Mouse (Mus musculus) stomach, embryonic 15.5 days (tissue): ENCODE results near the gene Tead3. TPM values are rescaled to one million over a fixed set of nuclear protein-coding genes. Genes with fewer than 3 reads are reported as not detected.
"Not testable (repeated sequence)": the region's sequence is repeated elsewhere in the genome, so short reads cannot be mapped to it uniquely, and the experiment has no call there.

Source experiments
- ATAC-seq: fragments of 200-750 bp; cut with Nextera tagmentation; 2 replicates; pipeline ENCODE4 v1.8.0; 2017; ENCODE audit warnings: low read depth, moderate number of reproducible peaks, moderate TSS enrichment; ENCODE audit not compliant: insufficient read depth, low FRiP score
- H3K27ac ChIP-seq: fragments of 300-500 bp; sonication (generic); 2 replicates; pipeline ENCODE4 v1.5.1; 2015; ENCODE audit warnings: mild to moderate bottlenecking, inconsistent platforms
- H3K27me3 ChIP-seq: fragments of 300-500 bp; sonication (generic); replicated peaks from 2 replicates; pipeline ENCODE4 v1.6.1; 2015; ENCODE audit warnings: inconsistent platforms
- H3K36me3 ChIP-seq: fragments of 300-500 bp; sonication (generic); 2 replicates; pipeline ENCODE4 v1.6.1; 2015; ENCODE audit warnings: inconsistent platforms
- H3K4me1 ChIP-seq: fragments of 300-500 bp; sonication (generic); 2 replicates; pipeline ENCODE4 v1.6.1; 2015; ENCODE audit warnings: inconsistent platforms
- H3K4me2 ChIP-seq: fragments of 300-500 bp; sonication (generic); 2 replicates; pipeline ENCODE4 v1.6.1; 2015; ENCODE audit warnings: mild to moderate bottlenecking, inconsistent platforms
- H3K4me3 ChIP-seq: fragments of 300-500 bp; sonication (generic); replicated peaks from 2 replicates; pipeline ENCODE4 v1.5.1; 2015; ENCODE audit warnings: inconsistent platforms
- H3K9ac ChIP-seq: fragments of 300-500 bp; sonication (generic); 2 replicates; pipeline ENCODE4 v1.6.1; 2015; ENCODE audit warnings: inconsistent platforms
- H3K9me3 ChIP-seq: fragments of 300-500 bp; sonication (generic); 2 replicates; pipeline ENCODE4 v1.6.1; 2016; ENCODE audit warnings: inconsistent platforms
- WGBS: fragments of 180-500 bp; shearing (Covaris S2); methylation state at CpG from one replicate; pipeline ENCODE4 v1.1.7; 2015; 5-methylcytosine and 5-hydroxymethylcytosine counted together
- polyA plus RNA-seq: library from polyadenylated mRNA; unstranded; fragments of >200 nt; fragmentation: Nextera tagmentation; extraction: Ambion mirVana; gene quantifications from 2 replicates; pipeline ENCODE4 v1.2.1, GENCODE M21; 2015

Gene Tead3
- polyA plus RNA-seq, 1 experiment from 2014 or later, result 11.5 TPM

DNA sequence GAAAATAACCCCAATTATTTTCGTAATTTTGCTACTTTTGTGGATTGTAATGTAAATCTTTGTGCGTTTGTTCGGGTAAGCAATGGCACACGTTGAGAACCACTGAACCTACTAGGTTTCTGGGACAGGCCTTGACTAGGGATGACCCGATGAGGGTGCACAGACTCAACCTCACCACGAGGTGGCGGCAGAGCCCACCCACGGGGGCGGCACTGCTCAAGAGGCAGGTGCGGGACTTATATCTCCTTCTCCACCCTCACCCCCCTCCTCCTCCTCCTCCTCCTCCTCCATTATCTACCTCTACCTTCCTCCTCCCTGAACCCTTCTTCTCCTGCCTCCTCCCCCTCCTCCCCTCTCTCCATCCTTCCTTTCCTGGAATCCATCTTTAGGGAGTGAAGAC lies 23.2 kb upstream of the Tead3 start:
- H3K27ac ChIP-seq, result no peak overlapping the region
- H3K4me1 ChIP-seq, result 0 out of 2 replicates have a peak, but pooled peaks cover 8% of the 10 kb centered on the region
- ATAC-seq, result no peak
- H3K9me3 ChIP-seq, result no peaks in the 10 kb centered on the region
- H3K9ac ChIP-seq, result no peak overlapping the region
- 20% methylated on average over 10 of the region's 10 CpGs for WGBS
- H3K4me3 ChIP-seq, result no peak overlapping the region
- peaks cover 13% of the 10 kb centered on the region for H3K27me3 ChIP-seq
- no peaks in the 10 kb centered on the region for H3K36me3 ChIP-seq
- H3K4me2 ChIP-seq, result no peak overlapping the region

DNA sequence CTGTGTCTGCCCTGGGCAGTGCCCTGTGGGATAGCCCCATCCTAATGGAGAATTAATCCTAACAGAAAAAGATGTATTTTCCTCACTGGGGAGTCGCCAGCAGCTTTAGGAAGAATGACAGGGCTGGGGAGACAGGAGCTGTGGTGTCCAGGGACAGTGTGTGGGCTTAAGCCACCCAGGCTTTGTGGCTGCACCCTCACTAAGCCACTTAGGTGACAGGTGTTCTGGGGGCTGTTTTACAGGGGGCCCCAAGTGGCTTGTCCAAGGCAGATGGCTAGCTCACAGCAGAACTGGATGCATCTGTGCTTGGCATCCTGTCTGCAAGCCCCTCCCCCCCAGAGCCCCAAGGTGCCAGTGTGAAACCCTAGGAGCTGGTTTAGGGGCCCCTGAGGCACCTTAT lies 21.3 kb upstream of the Tead3 start:
- Histone ChIP-seq H3K27me3 (peaks cover 13% of the 10 kb centered on the region), H3K4me3 (no peak overlapping the region), H3K4me2 (no peak overlapping the region), H3K9ac (no peak overlapping the region), H3K36me3 (no peaks in the 10 kb centered on the region), H3K27ac (no peak overlapping the region), H3K9me3 (no peaks in the 10 kb centered on the region), H3K4me1 (peaks cover 14% of the 10 kb centered on the region; the same call in 1 of the 2 replicates)
- 56% methylated on average over 1 of the region's 1 CpGs for WGBS
- ATAC-seq, result no peak

DNA sequence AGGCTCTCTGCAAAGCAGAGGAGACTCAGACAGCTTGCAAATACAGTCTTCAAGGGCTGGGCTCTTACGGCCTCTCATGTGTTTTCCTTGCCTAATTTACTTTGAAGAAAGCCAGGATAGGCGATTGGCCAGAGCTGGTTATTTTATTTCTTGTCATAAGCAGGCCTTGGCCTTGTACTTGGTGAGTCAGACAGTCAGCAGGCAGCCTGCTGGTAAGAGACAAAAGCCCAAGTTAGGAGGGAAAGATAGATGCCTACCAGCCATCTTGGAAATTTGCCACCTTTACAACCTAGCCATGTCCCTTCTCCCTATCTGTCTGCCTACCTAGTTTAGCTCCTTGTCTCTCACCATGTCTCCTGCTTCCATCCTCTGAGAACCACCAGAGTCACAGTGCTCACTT lies 20.7 kb upstream of the Tead3 start:
- H3K4me2 ChIP-seq, result no peak overlapping the region
- H3K36me3 ChIP-seq, result no peaks in the 10 kb centered on the region
- peaks cover 13% of the 10 kb centered on the region for H3K27me3 ChIP-seq
- H3K9ac ChIP-seq, result no peak overlapping the region
- ATAC-seq, result no peak
- no peak overlapping the region for H3K4me3 ChIP-seq
- no peaks in the 10 kb centered on the region for H3K9me3 ChIP-seq
- peaks cover 14% of the 10 kb centered on the region; the same call in 1 of the 2 replicates for H3K4me1 ChIP-seq
- 55% methylated on average over 2 of the region's 2 CpGs for WGBS
- no peak overlapping the region for H3K27ac ChIP-seq

DNA sequence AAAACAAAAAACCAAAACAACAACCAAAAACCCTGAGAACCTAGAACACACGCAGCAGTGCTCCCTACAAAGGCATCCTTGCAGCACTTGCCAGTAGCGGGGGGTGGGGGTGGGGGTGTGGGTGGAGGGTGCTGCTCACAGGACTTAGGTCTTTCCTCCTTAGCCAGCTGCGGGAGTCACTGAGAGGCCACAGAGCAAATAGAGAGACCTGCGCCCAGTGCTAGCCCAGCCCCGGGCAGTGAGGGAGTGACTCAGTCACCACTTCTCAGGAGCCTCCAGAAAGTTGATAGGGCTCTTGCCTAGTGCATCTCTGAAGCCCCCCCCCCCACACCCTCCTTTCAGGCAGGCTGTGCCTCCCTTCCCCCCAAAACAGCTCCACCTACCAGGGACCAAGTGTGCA lies 18.4 kb upstream of the Tead3 start:
- Histone ChIP-seq H3K27ac (no peak overlapping the region), H3K27me3 (peaks cover 14% of the 10 kb centered on the region), H3K9ac (no peak overlapping the region), H3K4me1 (peaks cover 10% of the 10 kb centered on the region), H3K4me2 (no peak overlapping the region), H3K9me3 (no peaks in the 10 kb centered on the region), H3K36me3 (no peaks in the 10 kb centered on the region), H3K4me3 (no peak overlapping the region)
- 63% methylated on average over 5 of the region's 5 CpGs for WGBS
- ATAC-seq, result peak; percentile 47; the same call in 1 of the 2 replicates

DNA sequence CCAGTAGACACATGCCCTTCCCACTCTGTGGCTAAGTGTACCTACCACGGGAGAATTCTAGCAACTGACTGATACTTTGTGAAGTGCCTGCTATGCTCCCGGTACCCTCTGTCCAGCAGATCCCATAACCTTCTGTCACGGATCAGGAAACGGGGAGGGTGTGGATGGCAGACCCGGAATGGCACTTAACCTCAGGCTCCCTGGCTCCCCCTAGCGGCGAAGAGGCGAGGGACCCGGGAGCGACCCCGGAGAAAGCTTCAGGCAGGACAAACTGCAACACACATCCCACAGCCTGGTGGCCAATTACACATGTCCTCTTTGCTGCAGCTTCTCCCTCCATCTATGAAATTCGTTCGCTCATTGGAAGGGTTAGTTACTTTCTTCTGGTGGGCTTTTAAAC lies 17.8 kb upstream of the Tead3 start:
- Histone ChIP-seq H3K9me3 (no peaks in the 10 kb centered on the region), H3K27me3 (peaks cover 17% of the 10 kb centered on the region), H3K9ac (no peak overlapping the region), H3K4me2 (0 out of 2 replicates have a peak overlapping the region, but pooled peaks have one; percentile 29), H3K36me3 (no peaks in the 10 kb centered on the region), H3K4me3 (no peak overlapping the region), H3K27ac (no peak overlapping the region), H3K4me1 (peaks cover 16% of the 10 kb centered on the region)
- 6% methylated on average over 13 of the region's 13 CpGs for WGBS
- 0 out of 2 replicates have a peak, but pooled peaks have one; percentile 35 for ATAC-seq

DNA sequence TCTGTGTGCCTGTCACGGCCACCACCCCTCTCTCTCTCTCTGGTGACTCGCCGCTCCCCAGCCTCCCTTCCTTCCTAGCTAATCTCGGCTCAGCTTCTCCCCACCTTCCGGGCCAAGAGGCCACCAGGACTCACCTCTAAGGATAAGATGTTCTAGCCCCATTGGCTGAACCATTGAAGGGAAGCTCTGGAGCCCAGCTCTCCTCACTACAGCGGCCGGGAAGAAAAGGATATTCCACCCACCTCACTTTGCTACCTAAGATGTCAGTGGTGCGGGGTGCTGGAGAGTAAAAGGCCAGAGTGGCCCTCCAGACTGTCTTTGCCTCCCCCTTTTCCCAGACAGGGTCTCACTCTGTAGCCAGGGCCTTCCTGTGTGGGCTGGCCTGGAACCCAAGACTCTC lies 14.5 kb upstream of the Tead3 start, which contains the start of gene Tulp1:
TSS of gene Tulp1 (minus strand) at position 101 of the 400 bp plus-strand sequence.
- Histone ChIP-seq H3K27ac (no peak within 1 kb of the TSS), H3K9ac (no peak within 1 kb of the TSS), H3K4me3 (peak within 1 kb of the TSS; percentile 13), H3K9me3 (no peaks in the 10 kb centered on the region), H3K27me3 (peaks cover 21% of the 10 kb centered on the region), H3K36me3 (no peaks in the 10 kb centered on the region), H3K4me2 (peak within 1 kb of the TSS; percentile 51), H3K4me1 (peaks cover 28% of the 10 kb centered on the region)
- ATAC-seq, result no peak
- WGBS, result 46% methylated on average over 8 of the region's 8 CpGs

DNA sequence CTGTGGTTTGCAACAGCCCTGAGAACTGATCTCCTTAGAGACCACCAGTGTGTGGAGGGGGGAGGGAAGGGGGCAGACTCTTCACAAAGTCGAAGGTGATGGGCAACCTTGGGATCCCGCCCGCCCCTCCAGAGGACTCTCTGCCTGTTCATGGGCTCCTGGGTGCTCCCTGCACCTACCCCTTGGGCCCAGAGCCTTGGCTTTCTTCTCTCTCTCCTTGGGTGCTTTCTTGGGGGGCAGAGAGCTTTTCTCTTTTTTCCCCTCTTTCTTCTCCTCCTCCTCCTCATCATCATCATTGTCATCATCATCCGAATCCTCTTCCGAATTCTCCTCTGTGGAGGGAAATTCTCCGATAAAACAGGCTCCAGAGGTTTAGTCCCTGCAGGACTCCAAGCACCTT lies 12.9 kb upstream of the Tead3 start:
- Histone ChIP-seq H3K27me3 (peaks cover 33% of the 10 kb centered on the region), H3K4me3 (no peak overlapping the region), H3K4me2 (peak overlapping the region; percentile 55; the same call in 1 of the 2 replicates), H3K4me1 (peaks cover 26% of the 10 kb centered on the region), H3K36me3 (no peaks in the 10 kb centered on the region), H3K9ac (no peak overlapping the region), H3K27ac (no peak overlapping the region), H3K9me3 (no peaks in the 10 kb centered on the region)
- ATAC-seq, result no peak
- 43% methylated on average over 6 of the region's 6 CpGs for WGBS

DNA sequence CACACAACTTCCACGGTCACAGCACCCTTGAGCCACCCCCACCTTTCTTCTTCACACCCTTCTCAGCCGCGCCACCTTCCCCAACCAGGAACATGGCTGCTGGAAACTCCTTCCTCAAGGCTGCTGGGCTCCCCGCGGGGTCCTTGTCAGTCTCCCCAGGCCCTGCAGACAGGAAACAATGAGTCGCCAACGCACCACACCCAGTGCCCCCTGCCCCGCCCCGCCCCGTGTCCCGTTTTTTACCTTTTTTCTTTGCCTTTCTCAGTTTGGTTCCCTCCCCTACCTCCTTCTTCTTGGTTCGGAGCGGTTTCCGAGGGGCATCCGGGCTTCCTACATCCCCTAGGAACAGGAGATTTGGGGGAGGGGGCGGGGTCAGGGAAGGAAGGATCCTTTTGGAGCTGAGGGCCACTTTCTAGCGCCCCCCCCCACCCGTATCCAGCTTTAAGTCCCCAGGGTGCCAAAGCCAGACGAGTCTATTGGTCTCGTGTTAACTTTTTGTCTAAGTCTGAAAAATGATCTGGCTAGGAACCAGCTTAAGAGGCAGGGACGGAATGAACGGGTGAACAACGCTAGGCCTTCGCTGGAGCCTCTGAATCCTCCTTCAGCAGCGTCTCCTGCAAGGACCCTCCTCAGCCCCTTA lies 12.2 kb upstream of the Tead3 start:
- Histone ChIP-seq H3K9me3 (no peaks in the 10 kb centered on the region), H3K4me3 (peak overlapping the region; percentile 27), H3K9ac (no peak overlapping the region), H3K27me3 (peaks cover 33% of the 10 kb centered on the region), H3K27ac (no peak overlapping the region), H3K36me3 (no peaks in the 10 kb centered on the region), H3K4me1 (peaks cover 23% of the 10 kb centered on the region), H3K4me2 (peak overlapping the region; percentile 55)
- ATAC-seq, result no peak
- WGBS, result 6% methylated on average over 25 of the region's 25 CpGs

DNA sequence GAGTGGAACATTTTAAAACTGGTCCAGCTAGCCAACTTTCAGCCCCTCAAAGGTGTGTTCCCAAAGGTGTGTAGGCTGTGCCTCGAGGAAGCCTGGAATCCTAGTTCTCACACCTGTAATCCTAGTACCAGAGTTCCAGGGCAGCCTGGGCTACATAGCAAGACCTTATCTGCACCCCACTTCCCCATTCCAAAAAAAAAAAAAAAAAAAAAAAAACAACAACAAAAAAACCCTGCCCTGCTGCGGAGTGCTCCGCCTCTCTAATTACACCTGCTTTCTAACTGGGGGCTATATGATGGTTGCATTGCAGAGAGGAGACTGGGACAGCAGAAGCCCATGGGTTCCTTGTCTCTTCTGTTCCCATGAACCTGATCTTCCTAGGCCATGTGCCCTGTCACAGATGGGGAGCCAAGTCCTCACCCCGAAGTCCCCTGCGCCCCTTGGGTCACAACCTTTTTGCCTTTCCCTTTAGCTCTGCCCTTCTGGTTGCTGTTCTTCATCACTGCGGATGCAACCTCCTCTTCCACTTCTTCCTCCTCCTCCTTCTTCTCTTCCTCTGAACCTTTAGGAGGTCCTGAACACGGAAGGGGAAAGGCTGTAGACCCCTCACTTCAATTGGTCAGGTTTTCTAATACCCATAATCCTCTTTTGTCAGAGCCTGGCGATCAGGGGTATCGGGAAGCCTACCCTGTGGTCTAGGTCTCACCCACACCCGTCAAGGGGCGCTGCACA lies 11.5 kb upstream of the Tead3 start:
- 39% methylated on average over 11 of the region's 11 CpGs for WGBS
- H3K36me3 ChIP-seq, result no peaks in the 10 kb centered on the region
- peaks cover 33% of the 10 kb centered on the region for H3K27me3 ChIP-seq
- peaks cover 23% of the 10 kb centered on the region for H3K4me1 ChIP-seq
- H3K9ac ChIP-seq, result no peak overlapping the region
- H3K9me3 ChIP-seq, result no peaks in the 10 kb centered on the region
- H3K4me3 ChIP-seq, result peak overlapping the region; percentile 27
- H3K4me2 ChIP-seq, result peak overlapping the region; percentile 55
- no peak for ATAC-seq
- H3K27ac ChIP-seq, result no peak overlapping the region

DNA sequence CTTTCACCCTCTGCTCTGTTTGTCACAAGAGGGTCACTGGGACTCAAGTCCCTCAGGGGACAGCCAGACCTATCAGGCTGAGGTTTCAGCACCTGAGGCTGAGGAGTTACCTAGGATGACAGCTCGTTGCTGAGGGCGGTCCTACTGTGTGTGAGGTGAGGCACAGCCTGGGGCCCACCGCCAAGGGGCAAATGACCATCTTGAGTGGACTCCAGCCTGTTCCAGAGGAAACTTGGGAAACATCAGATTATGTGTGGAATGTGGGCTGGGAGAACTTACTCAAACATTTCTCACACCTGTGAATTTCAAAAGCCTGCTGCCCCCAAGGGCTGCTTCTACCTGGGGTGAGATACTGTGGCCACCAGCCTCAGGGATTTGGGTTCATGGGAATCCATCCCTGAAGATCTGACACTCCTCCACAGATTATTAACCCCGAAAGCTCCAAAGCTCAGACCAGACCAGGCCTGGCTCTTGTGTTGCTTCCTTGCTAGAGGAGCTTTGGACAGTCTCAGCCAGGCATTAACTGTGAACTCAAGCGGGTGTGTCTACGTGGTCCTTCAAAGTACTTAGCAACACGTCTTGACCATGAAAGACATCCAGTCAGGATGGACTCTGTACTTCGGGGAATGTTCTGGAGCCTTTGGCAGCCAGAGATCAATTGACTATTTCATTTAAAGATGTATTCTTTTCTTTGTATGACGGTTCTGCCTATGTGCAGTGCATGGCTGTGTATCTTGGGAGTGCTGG lies 10.1 kb upstream of the Tead3 start:
- Histone ChIP-seq H3K4me2 (no peak overlapping the region), H3K4me1 (peaks cover 23% of the 10 kb centered on the region), H3K9me3 (no peaks in the 10 kb centered on the region), H3K27me3 (peaks cover 33% of the 10 kb centered on the region), H3K36me3 (no peaks in the 10 kb centered on the region), H3K27ac (no peak overlapping the region), H3K4me3 (no peak overlapping the region), H3K9ac (no peak overlapping the region)
- 73% methylated on average over 9 of the region's 9 CpGs for WGBS
- no peak for ATAC-seq

DNA sequence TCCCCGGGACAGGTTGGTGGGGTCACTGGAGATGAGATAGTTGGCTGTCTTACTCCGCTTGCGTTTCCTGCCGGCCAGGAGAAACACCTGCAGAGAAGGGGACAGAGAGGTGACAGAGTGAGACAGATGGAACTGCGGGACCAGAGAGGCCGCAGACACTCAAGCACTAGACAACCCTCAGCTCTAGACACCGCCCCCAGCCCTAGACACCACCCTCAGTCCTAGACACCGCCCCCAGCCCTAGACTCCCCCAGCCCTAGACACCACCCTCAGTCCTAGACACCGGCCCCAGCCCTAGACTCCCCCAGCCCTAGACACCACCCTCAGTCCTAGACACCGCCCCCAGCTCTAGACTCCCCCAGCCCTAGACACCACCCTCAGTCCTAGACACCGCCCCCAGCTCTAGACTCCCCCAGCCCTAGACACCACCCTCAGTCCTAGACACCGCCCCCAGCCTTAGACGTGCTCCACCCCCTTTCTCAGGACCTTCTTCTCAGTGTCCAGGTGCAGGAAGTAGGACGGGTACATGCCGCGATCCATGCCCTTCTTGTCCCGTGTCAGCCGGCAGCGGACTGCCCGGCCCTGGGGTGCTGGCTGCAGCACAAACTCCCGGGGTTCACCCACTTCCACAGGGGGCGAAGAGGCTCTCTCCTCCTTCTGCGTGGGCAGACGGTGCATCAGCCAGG lies 8.1 kb upstream of the Tead3 start:
- 21% methylated on average over 23 of the region's 24 CpGs for WGBS

More for the DNA sequence above, 8.1 kb upstream of the Tead3 start:
- not testable (repeated sequence) for H3K36me3 ChIP-seq, H3K4me3 ChIP-seq, H3K27ac ChIP-seq, H3K9ac ChIP-seq, H3K4me2 ChIP-seq, ATAC-seq, H3K9me3 ChIP-seq
- Histone ChIP-seq H3K4me1 (peaks cover 14% of the 10 kb centered on the region), H3K27me3 (peaks cover 16% of the 10 kb centered on the region; the same call in 1 of the 2 replicates)
